Mouse (Mus musculus) intestine, embryonic 14.5 days (tissue): ENCODE results near the gene Eef2. TPM values are rescaled to one million over a fixed set of nuclear protein-coding genes. Genes with fewer than 3 reads are reported as not detected.

Experiments used
- ATAC-seq: fragments of 200-750 bp; cut with Nextera tagmentation; replicated peaks from 2 replicates; pipeline ENCODE4 v1.8.0; 2017; ENCODE audit warnings: low read depth, moderate number of reproducible peaks, moderate TSS enrichment, moderate library complexity; ENCODE audit not compliant: low FRiP score, low TSS enrichment
- DNase-seq: peaks from one replicate; pipeline ENCODE4 v3.0.0-alpha.2; 2018; ENCODE audit warnings: low spot score
- H3K27ac ChIP-seq: fragments of 300-500 bp; sonication (generic); 2 replicates; pipeline ENCODE4 v1.5.1; 2014; ENCODE audit warnings: low read depth, mild to moderate bottlenecking, control low read depth
- H3K27me3 ChIP-seq: fragments of 300-500 bp; sonication (generic); replicated peaks from 2 replicates; pipeline ENCODE4 v1.6.1; 2014; ENCODE audit warnings: low read length, control low read depth; ENCODE audit not compliant: control insufficient read depth, insufficient read depth
- H3K36me3 ChIP-seq: fragments of 300-500 bp; sonication (generic); 2 replicates; pipeline ENCODE4 v1.6.1; 2014; ENCODE audit warnings: low read length, control low read depth; ENCODE audit not compliant: control insufficient read depth, insufficient read depth
- H3K4me1 ChIP-seq: fragments of 300-500 bp; sonication (generic); replicated peaks from 2 replicates; pipeline ENCODE4 v1.6.1; 2014; ENCODE audit warnings: low read length, control low read depth, mixed read lengths; ENCODE audit not compliant: control insufficient read depth, insufficient read depth
- H3K4me2 ChIP-seq: fragments of 300-500 bp; sonication (generic); 2 replicates; pipeline ENCODE4 v1.6.1; 2014; ENCODE audit warnings: low read length
- H3K4me3 ChIP-seq: fragments of 300-500 bp; sonication (generic); 2 replicates; pipeline ENCODE4 v1.5.1; 2014; ENCODE audit warnings: low read depth, low read length, control low read depth, mixed read lengths
- H3K9ac ChIP-seq: fragments of 300-500 bp; sonication (generic); 2 replicates; pipeline ENCODE4 v1.6.1; 2014; ENCODE audit warnings: mild to moderate bottlenecking, low read length
- H3K9me3 ChIP-seq: fragments of 300-500 bp; sonication (generic); 2 replicates; pipeline ENCODE4 v1.6.1; 2016; ENCODE audit warnings: low read length, control low read depth; ENCODE audit not compliant: control insufficient read depth
- WGBS: fragments of 180-500 bp; shearing (Covaris S2); extraction: QIAGEN DNeasy Blood & Tissue Kit; methylation state at CpG from one replicate; pipeline ENCODE4 v1.1.7; 2014; 5-methylcytosine and 5-hydroxymethylcytosine counted together
- polyA plus RNA-seq: library from polyadenylated mRNA; unstranded; fragments of >200 nt; fragmentation: Nextera tagmentation; extraction: Ambion mirVana; gene quantifications from 2 replicates; pipeline ENCODE4 v1.2.1, GENCODE M21; 2014

Eef2 gene
- polyA plus RNA-seq, 1 experiment from 2014 or later: 490 TPM

- peaks cover 6% of the 10 kb centered on the region for H3K36me3 ChIP-seq
- peaks cover 20% of the 10 kb centered on the region for H3K27me3 ChIP-seq
- peak overlapping the region; percentile 73 for H3K4me2 ChIP-seq
- ATAC-seq (no peak), DNase-seq (no peak)
- no peaks in the 10 kb centered on the region for H3K9me3 ChIP-seq
- peaks cover 52% of the 10 kb centered on the region for H3K4me1 ChIP-seq
- WGBS: 63% methylated on average over 11 of the region's 11 CpGs
- H3K27ac ChIP-seq: peak overlapping the region; percentile 83; the same call in 1 of the 2 replicates
- H3K9ac ChIP-seq: peak overlapping the region; percentile 82
- peak overlapping the region; percentile 84 for H3K4me3 ChIP-seq
Measured at GRCm38 (mm10) chr10:81138821-81139528, 37.5 kb upstream of the Eef2 start.

- DNase-seq (no peak), ATAC-seq (no peak)
- WGBS: 65% methylated on average over 4 of the region's 4 CpGs
- Histone ChIP-seq H3K27me3 (peaks cover 15% of the 10 kb centered on the region), H3K27ac (peak overlapping the region; percentile 10; the same call in 1 of the 2 replicates), H3K4me2 (peak overlapping the region; percentile 73), H3K36me3 (peaks cover 11% of the 10 kb centered on the region), H3K4me3 (peak overlapping the region; percentile 84), H3K9ac (peak overlapping the region; percentile 82; the same call in 1 of the 2 replicates), H3K9me3 (no peaks in the 10 kb centered on the region), H3K4me1 (peaks cover 52% of the 10 kb centered on the region)
Measured at GRCm38 (mm10) chr10:81139529-81139846, 36.9 kb upstream of the Eef2 start.

- peaks cover 48% of the 10 kb centered on the region for H3K4me1 ChIP-seq
- DNase-seq (no peak), ATAC-seq (no peak)
- H3K9me3 ChIP-seq: no peaks in the 10 kb centered on the region
- 41% methylated on average over 8 of the region's 8 CpGs for WGBS
- H3K4me3 ChIP-seq: peak overlapping the region; percentile 84; the same call in 1 of the 2 replicates
- H3K4me2 ChIP-seq: peak overlapping the region; percentile 73
- peaks cover 16% of the 10 kb centered on the region for H3K36me3 ChIP-seq
- peaks cover 10% of the 10 kb centered on the region for H3K27me3 ChIP-seq
- H3K27ac ChIP-seq: peak overlapping the region; percentile 10; the same call in 1 of the 2 replicates
- H3K9ac ChIP-seq: peak overlapping the region; percentile 82
Measured at GRCm38 (mm10) chr10:81140005-81140404, 36.4 kb upstream of the Eef2 start.

- Histone ChIP-seq H3K27ac (peak overlapping the region; percentile 10; the same call in 1 of the 2 replicates), H3K9me3 (no peaks in the 10 kb centered on the region), H3K27me3 (peaks cover 1% of the 10 kb centered on the region; the same call in 1 of the 2 replicates), H3K4me2 (peak overlapping the region; percentile 73), H3K36me3 (peaks cover 25% of the 10 kb centered on the region), H3K4me1 (peaks cover 40% of the 10 kb centered on the region), H3K4me3 (peak overlapping the region; percentile 84; the same call in 1 of the 2 replicates), H3K9ac (peak overlapping the region; percentile 82)
- DNase-seq (no peak), ATAC-seq (no peak)
- WGBS: 47% methylated on average over 10 of the region's 10 CpGs
Measured at GRCm38 (mm10) chr10:81140717-81141454, 35.5 kb upstream of the Eef2 start.

- no peaks in the 10 kb centered on the region for H3K9me3 ChIP-seq
- H3K4me3 ChIP-seq: no peak overlapping the region
- H3K27me3 ChIP-seq: no peaks in the 10 kb centered on the region
- WGBS: 78% methylated on average over 7 of the region's 7 CpGs
- H3K4me1 ChIP-seq: peaks cover 40% of the 10 kb centered on the region
- ATAC-seq (no peak), DNase-seq (no peak)
- H3K9ac ChIP-seq: no peak overlapping the region
- peak overlapping the region; percentile 73 for H3K4me2 ChIP-seq
- H3K27ac ChIP-seq: no peak overlapping the region
- peaks cover 32% of the 10 kb centered on the region for H3K36me3 ChIP-seq
Measured at GRCm38 (mm10) chr10:81141455-81142210, 34.8 kb upstream of the Eef2 start.

- Histone ChIP-seq H3K27ac (0 out of 2 replicates have a peak overlapping the region, but pooled peaks have one; percentile 9), H3K4me3 (no peak overlapping the region), H3K4me1 (peaks cover 40% of the 10 kb centered on the region), H3K27me3 (no peaks in the 10 kb centered on the region), H3K9ac (no peak overlapping the region), H3K36me3 (peaks cover 41% of the 10 kb centered on the region), H3K9me3 (no peaks in the 10 kb centered on the region), H3K4me2 (no peak overlapping the region)
- DNase-seq (no peak), ATAC-seq (no peak)
- WGBS: 84% methylated on average over 5 of the region's 5 CpGs
Measured at GRCm38 (mm10) chr10:81142551-81142981, 33.9 kb upstream of the Eef2 start.

GRCm38 (mm10) chr10:81143157-81143633 is 33.2 kb upstream of the Eef2 start:
- Histone ChIP-seq H3K4me1 (peaks cover 39% of the 10 kb centered on the region), H3K4me3 (no peak overlapping the region), H3K36me3 (peaks cover 47% of the 10 kb centered on the region), H3K9ac (no peak overlapping the region), H3K27me3 (no peaks in the 10 kb centered on the region), H3K9me3 (no peaks in the 10 kb centered on the region), H3K4me2 (no peak overlapping the region), H3K27ac (no peak overlapping the region)
- no peak for ATAC-seq
- WGBS: 91% methylated on average over 7 of the region's 7 CpGs
- no peak for DNase-seq

GRCm38 (mm10) chr10:81143845-81144437 is 32.5 kb upstream of the Eef2 start:
- H3K4me1 ChIP-seq: peaks cover 32% of the 10 kb centered on the region
- no peak overlapping the region for H3K27ac ChIP-seq
- ATAC-seq (no peak), DNase-seq (no peak)
- no peaks in the 10 kb centered on the region for H3K27me3 ChIP-seq
- peaks cover 55% of the 10 kb centered on the region for H3K36me3 ChIP-seq
- no peak overlapping the region for H3K9ac ChIP-seq
- H3K4me2 ChIP-seq: no peak overlapping the region
- H3K9me3 ChIP-seq: no peaks in the 10 kb centered on the region
- 95% methylated on average over 52 of the region's 52 CpGs for WGBS
- H3K4me3 ChIP-seq: no peak overlapping the region
